Mouse (Mus musculus) hindbrain, embryonic 16.5 days (tissue): Measurements from ENCODE around the gene Osbpl9. TPM values are rescaled to one million over a fixed set of nuclear protein-coding genes. Genes with fewer than 3 reads are reported as not detected.

Experiments used
- ATAC-seq: fragments of 200-750 bp; cut with Nextera tagmentation; 2 replicates; pipeline ENCODE4 v1.8.0; 2017; ENCODE audit warnings: moderate TSS enrichment, moderate library complexity
- H3K27ac ChIP-seq: fragments of 300-500 bp; sonication (generic); 2 replicates; pipeline ENCODE4 v1.5.1; 2014; ENCODE audit warnings: low read depth, mild to moderate bottlenecking, control low read depth, low read length, moderate library complexity
- H3K27me3 ChIP-seq: fragments of 300-500 bp; sonication (generic); replicated peaks from 2 replicates; pipeline ENCODE4 v1.6.1; 2014; ENCODE audit warnings: low read length; ENCODE audit not compliant: control insufficient read depth, insufficient read depth
- H3K36me3 ChIP-seq: fragments of 300-500 bp; sonication (generic); 2 replicates; pipeline ENCODE4 v1.6.1; 2014; ENCODE audit warnings: mild to moderate bottlenecking, low read length, moderate library complexity, mixed read lengths; ENCODE audit not compliant: control insufficient read depth, insufficient read depth
- H3K4me1 ChIP-seq: fragments of 300-500 bp; sonication (generic); 2 replicates; pipeline ENCODE4 v1.6.1; 2014; ENCODE audit warnings: low read depth, low read length; ENCODE audit not compliant: control insufficient read depth, insufficient read depth
- H3K4me2 ChIP-seq: fragments of 300-500 bp; sonication (generic); 2 replicates; pipeline ENCODE4 v1.6.1; 2014; ENCODE audit warnings: mild to moderate bottlenecking, low read length, control low read depth, moderate library complexity
- H3K4me3 ChIP-seq: fragments of 300-500 bp; sonication (generic); 2 replicates; pipeline ENCODE4 v1.5.1; 2014; ENCODE audit warnings: mild to moderate bottlenecking, low read length, control low read depth, moderate library complexity
- H3K9ac ChIP-seq: fragments of 300-500 bp; sonication (generic); 2 replicates; pipeline ENCODE4 v1.6.1; 2014; ENCODE audit warnings: low read depth, mild to moderate bottlenecking, control low read depth, low read length, moderate library complexity
- H3K9me3 ChIP-seq: fragments of 300-500 bp; sonication (generic); 2 replicates; pipeline ENCODE4 v1.6.1; 2014; ENCODE audit warnings: mild to moderate bottlenecking, low read length, moderate library complexity; ENCODE audit not compliant: control insufficient read depth
- WGBS: fragments of 180-500 bp; shearing (Covaris S2); extraction: QIAGEN DNeasy Blood & Tissue Kit; methylation state at CpG from one replicate; pipeline ENCODE4 v1.1.7; 2014; 5-methylcytosine and 5-hydroxymethylcytosine counted together
- polyA plus RNA-seq: library from polyadenylated mRNA; unstranded; fragments of >200 nt; fragmentation: Nextera tagmentation; extraction: Ambion mirVana; gene quantifications from 2 replicates; pipeline ENCODE4 v1.2.1, GENCODE M21; 2015

Osbpl9 gene
- polyA plus RNA-seq, 1 experiment from 2014 or later, result 72.2 TPM

DNA sequence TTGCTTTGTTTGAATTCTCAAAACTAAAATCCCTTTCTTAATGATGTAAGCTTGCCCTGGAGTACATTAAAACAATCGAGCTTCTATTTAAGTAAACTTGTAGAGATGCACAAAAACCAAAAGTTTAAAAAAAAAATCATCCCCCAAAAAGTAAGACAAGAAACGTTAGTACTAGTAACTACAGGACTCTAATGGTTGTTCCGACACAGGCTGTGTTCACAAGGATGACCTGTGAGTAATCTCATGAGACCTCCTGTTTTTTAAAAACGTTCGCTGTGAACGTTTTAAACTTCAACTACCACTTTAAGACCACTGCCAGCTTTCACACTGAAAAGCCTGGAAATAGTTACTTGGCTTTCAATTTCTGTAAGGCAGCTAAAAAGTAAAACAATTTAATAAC lies 85.1 kb downstream of the Osbpl9 start:
- Histone ChIP-seq H3K4me1 (peaks cover 7% of the 10 kb centered on the region), H3K9ac (no peak overlapping the region), H3K36me3 (no peaks in the 10 kb centered on the region), H3K9me3 (no peaks in the 10 kb centered on the region), H3K4me2 (no peak overlapping the region), H3K27me3 (no peaks in the 10 kb centered on the region), H3K27ac (no peak overlapping the region), H3K4me3 (no peak overlapping the region)
- ATAC-seq, result no peak
- WGBS, result 54% methylated on average over 6 of the region's 6 CpGs

GRCm38 (mm10) chr4:109116494-109116893 lies 85.6 kb downstream of the Osbpl9 start:
- Histone ChIP-seq H3K9ac (no peak overlapping the region), H3K27me3 (no peaks in the 10 kb centered on the region), H3K4me2 (no peak overlapping the region), H3K4me1 (peaks cover 7% of the 10 kb centered on the region), H3K27ac (no peak overlapping the region), H3K36me3 (no peaks in the 10 kb centered on the region), H3K9me3 (no peaks in the 10 kb centered on the region), H3K4me3 (no peak overlapping the region)
- no peak for ATAC-seq
- WGBS, result 73% methylated on average over 3 of the region's 3 CpGs

DNA sequence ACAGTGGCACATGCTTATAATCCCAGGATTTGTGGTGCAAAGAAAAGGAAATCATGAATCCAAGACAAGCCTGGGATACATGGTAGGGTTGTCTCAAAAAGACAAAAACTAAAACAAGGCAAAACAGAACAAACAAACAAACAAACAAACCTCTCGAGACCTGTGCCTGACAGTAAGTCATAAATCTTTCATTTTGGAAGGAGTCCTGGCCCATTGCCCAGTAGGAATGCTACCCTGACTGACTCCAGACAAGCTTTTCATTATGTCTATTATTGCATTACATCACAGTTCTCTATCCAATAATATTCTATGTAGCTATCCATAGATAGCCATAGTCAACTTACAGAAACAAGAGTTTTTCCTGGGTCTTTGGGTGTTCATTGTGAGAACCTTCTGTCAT lies 86.3 kb downstream of the Osbpl9 start:
- H3K4me3 ChIP-seq, result no peak overlapping the region
- no peaks in the 10 kb centered on the region for H3K27me3 ChIP-seq
- no peaks in the 10 kb centered on the region for H3K9me3 ChIP-seq
- no peak overlapping the region for H3K4me2 ChIP-seq
- H3K36me3 ChIP-seq, result no peaks in the 10 kb centered on the region
- no peak overlapping the region for H3K9ac ChIP-seq
- no peak overlapping the region for H3K27ac ChIP-seq
- peaks cover 7% of the 10 kb centered on the region for H3K4me1 ChIP-seq
- 22% methylated on average over 1 of the region's 1 CpGs for WGBS
- no peak for ATAC-seq

DNA sequence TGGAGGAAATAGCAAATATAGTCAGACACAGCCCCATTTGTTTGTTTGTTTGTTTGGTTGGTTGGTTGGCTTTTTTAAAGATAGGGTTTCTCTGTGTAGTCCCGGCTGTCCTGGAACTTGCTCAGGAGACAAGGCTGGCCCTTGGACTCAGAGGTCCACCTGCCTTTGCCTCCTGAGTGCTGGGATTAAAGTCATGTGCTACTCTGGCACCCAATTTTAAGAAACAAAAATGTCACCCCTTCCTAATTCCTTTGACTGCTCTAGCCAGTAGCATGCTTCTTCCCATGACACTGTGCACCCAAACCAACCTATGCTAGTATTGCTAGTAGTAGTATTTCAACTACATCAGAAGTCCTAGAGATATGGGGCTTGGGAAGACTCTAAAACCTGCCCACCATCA lies 87.8 kb downstream of the Osbpl9 start:
- H3K4me3 ChIP-seq, result no peak overlapping the region
- peaks cover 7% of the 10 kb centered on the region for H3K4me1 ChIP-seq
- ATAC-seq, result no peak
- no peaks in the 10 kb centered on the region for H3K27me3 ChIP-seq
- H3K9ac ChIP-seq, result no peak overlapping the region
- H3K36me3 ChIP-seq, result no peaks in the 10 kb centered on the region
- H3K27ac ChIP-seq, result no peak overlapping the region
- no peaks in the 10 kb centered on the region for H3K9me3 ChIP-seq
- 94% methylated on average over 1 of the region's 1 CpGs for WGBS
- no peak overlapping the region for H3K4me2 ChIP-seq

- Histone ChIP-seq H3K4me2 (no peak overlapping the region), H3K9me3 (no peaks in the 10 kb centered on the region), H3K4me1 (peaks cover 4% of the 10 kb centered on the region), H3K27me3 (no peaks in the 10 kb centered on the region), H3K9ac (no peak overlapping the region), H3K4me3 (no peak overlapping the region), H3K27ac (no peak overlapping the region), H3K36me3 (no peaks in the 10 kb centered on the region)
- ATAC-seq, result no peak
- WGBS, result 35% methylated on average over 7 of the region's 7 CpGs
Measured at GRCm38 (mm10) chr4:109112915-109113505, 89.1 kb downstream of the Osbpl9 start.

GRCm38 (mm10) chr4:109110978-109111377 lies 91.1 kb downstream of the Osbpl9 start:
- H3K27me3 ChIP-seq, result no peaks in the 10 kb centered on the region
- H3K4me2 ChIP-seq, result no peak overlapping the region
- no peak for ATAC-seq
- WGBS, result 79% methylated on average over 2 of the region's 2 CpGs
- H3K27ac ChIP-seq, result no peak overlapping the region
- no peaks in the 10 kb centered on the region for H3K36me3 ChIP-seq
- H3K9me3 ChIP-seq, result no peaks in the 10 kb centered on the region
- H3K4me3 ChIP-seq, result no peak overlapping the region
- no peaks in the 10 kb centered on the region for H3K4me1 ChIP-seq
- H3K9ac ChIP-seq, result no peak overlapping the region

DNA sequence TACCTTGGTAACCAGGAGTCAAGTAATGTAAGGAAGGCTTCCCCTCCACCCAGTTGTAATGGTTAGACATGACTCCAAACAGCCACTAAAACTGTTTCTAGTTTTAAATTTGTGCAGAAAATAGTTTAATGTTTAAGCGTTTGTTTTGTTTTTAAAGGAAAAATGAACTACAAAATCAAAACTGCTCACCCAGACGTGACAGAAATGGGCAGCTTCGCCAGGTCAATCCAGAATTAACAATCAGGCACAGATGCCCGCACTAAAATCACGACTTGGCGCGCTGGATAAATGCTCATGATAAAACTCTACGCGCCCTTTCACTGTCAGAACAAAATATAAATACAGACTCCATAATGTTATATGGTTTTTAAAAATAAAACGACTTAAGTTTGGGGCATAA lies 92.4 kb downstream of the Osbpl9 start:
- H3K36me3 ChIP-seq, result no peaks in the 10 kb centered on the region
- H3K4me3 ChIP-seq, result no peak overlapping the region
- WGBS, result 92% methylated on average over 10 of the region's 10 CpGs
- no peak for ATAC-seq
- no peaks in the 10 kb centered on the region for H3K9me3 ChIP-seq
- no peaks in the 10 kb centered on the region for H3K4me1 ChIP-seq
- H3K9ac ChIP-seq, result no peak overlapping the region
- no peak overlapping the region for H3K27ac ChIP-seq
- H3K4me2 ChIP-seq, result no peak overlapping the region
- H3K27me3 ChIP-seq, result no peaks in the 10 kb centered on the region

GRCm38 (mm10) chr4:109109012-109109411 lies 93.1 kb downstream of the Osbpl9 start:
- Histone ChIP-seq H3K9me3 (no peaks in the 10 kb centered on the region), H3K27ac (no peak overlapping the region), H3K4me3 (no peak overlapping the region), H3K4me2 (no peak overlapping the region), H3K9ac (no peak overlapping the region), H3K27me3 (no peaks in the 10 kb centered on the region), H3K36me3 (no peaks in the 10 kb centered on the region), H3K4me1 (no peaks in the 10 kb centered on the region)
- WGBS, result 86% methylated on average over 6 of the region's 6 CpGs
- ATAC-seq, result no peak

GRCm38 (mm10) chr4:109106594-109106993 lies 95.5 kb downstream of the Osbpl9 start:
- no peak overlapping the region for H3K4me2 ChIP-seq

GRCm38 (mm10) chr4:109106034-109106433 lies 96.0 kb downstream of the Osbpl9 start:
- ATAC-seq, result peak; percentile 64; the same call in 1 of the 2 replicates

More at GRCm38 (mm10) chr4:109106594-109106993, 95.5 kb downstream of the Osbpl9 start:
- no peak for ATAC-seq
- H3K9me3 ChIP-seq, result no peaks in the 10 kb centered on the region
- no peak overlapping the region for H3K27ac ChIP-seq
- H3K4me1 ChIP-seq, result no peaks in the 10 kb centered on the region
- H3K27me3 ChIP-seq, result no peaks in the 10 kb centered on the region
- no peak overlapping the region for H3K4me3 ChIP-seq
- no peaks in the 10 kb centered on the region for H3K36me3 ChIP-seq
- H3K9ac ChIP-seq, result no peak overlapping the region

More at GRCm38 (mm10) chr4:109106034-109106433, 96.0 kb downstream of the Osbpl9 start:
- Histone ChIP-seq H3K9ac (no peak overlapping the region), H3K9me3 (no peaks in the 10 kb centered on the region), H3K27me3 (no peaks in the 10 kb centered on the region), H3K4me3 (no peak overlapping the region), H3K4me1 (no peaks in the 10 kb centered on the region), H3K27ac (no peak overlapping the region), H3K4me2 (no peak overlapping the region), H3K36me3 (no peaks in the 10 kb centered on the region)
- 65% methylated on average over 3 of the region's 3 CpGs for WGBS
